Mouse (Mus musculus) gastrocnemius, adult 2 months (tissue): Measurements from ENCODE around the gene Gusb. TPM values are rescaled to one million over a fixed set of nuclear protein-coding genes. Genes with fewer than 3 reads are reported as not detected.

Experiments used
- DNase-seq: peaks from one replicate; pipeline ENCODE4 v3.0.0; 2022
- H3K27ac ChIP-seq: fragments of 200-600 bp; 2 replicates; pipeline ENCODE4 v1.8.1; 2022; ENCODE audit warnings: mild to moderate bottlenecking
- H3K4me3 ChIP-seq: fragments of 200-600 bp; 2 replicates; pipeline ENCODE4 v1.8.1; 2022; ENCODE audit warnings: mild to moderate bottlenecking, moderate library complexity
- CTCF ChIP-seq: fragments of 200-600 bp; IDR thresholded peaks from 2 replicates; pipeline ENCODE4 v1.8.1; 2022; ENCODE audit warnings: antibody characterized with exemption, mild to moderate bottlenecking, moderate library complexity
- intact Hi-C: fragments of 180-260 bp; cut with DNase I; formaldehyde crosslinking; loops from one replicate; pipeline ENCODE4 v1.15.1; 2025
- total RNA-seq, 2 experiments: library from RNA; stranded (reverse); gene quantifications; 2 replicates each; pipeline ENCODE4 v1.2.3; 2021

Gene Gusb
- total RNA-seq, 2 experiments from 2014 or later = 5.6 to 8.3 TPM

GRCm38 (mm10) chr5:130021361-130021966 is 18.6 kb upstream of the Gusb start:
- TF ChIP-seq CTCF = no peak
- intact Hi-C loops = loop anchor here (5.0 kb wide), 1 partner anchor 116 kb away; no protein-coding TSS in a partner anchor
- DNase-seq = no peak
- H3K4me3 ChIP-seq = no peak overlapping the region
- H3K27ac ChIP-seq = no peak overlapping the region

GRCm38 (mm10) chr5:130019461-130019860 is 16.6 kb upstream of the Gusb start:
- Histone ChIP-seq H3K4me3 (no peak overlapping the region), H3K27ac (no peak overlapping the region)
- intact Hi-C loops = no loop called here
- no peak for DNase-seq
- TF ChIP-seq CTCF = no peak

DNA sequence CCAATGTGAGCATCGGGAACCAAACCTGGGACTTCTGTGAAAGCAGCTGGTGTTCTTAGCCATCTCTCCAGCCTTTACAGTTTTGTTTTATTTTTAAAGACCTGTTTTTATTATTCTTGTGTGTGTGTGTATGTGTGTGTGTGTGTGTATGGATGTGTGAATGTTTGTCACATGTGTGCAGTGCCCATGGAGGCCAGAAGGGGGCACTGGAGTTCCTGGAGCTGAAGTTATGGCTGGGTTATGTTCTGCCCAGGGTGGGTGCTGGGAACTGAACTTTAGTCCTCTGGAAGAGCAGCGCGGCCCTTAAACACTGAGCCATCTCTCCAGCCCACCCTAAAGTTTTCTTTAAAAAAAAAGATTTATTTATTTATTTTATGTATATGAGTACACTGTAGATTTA is 12.3 kb upstream of the Gusb start:
- no peak overlapping the region for H3K27ac ChIP-seq
- TF ChIP-seq CTCF = 0 out of 2 replicates have a peak, but pooled peaks have one; percentile 1
- intact Hi-C loops = no loop called here
- H3K4me3 ChIP-seq = no peak overlapping the region
- DNase-seq = no peak

GRCm38 (mm10) chr5:130010961-130011360 is 8.1 kb upstream of the Gusb start:
- intact Hi-C loops = no loop called here
- no peak for DNase-seq
- Histone ChIP-seq H3K4me3 (no peak overlapping the region), H3K27ac (no peak overlapping the region)
- peak; percentile 58 for TF ChIP-seq CTCF

GRCm38 (mm10) chr5:130009784-130010183 is 6.9 kb upstream of the Gusb start:
- DNase-seq = no peak
- no peak for TF ChIP-seq CTCF
- no peak overlapping the region for H3K27ac ChIP-seq
- intact Hi-C loops = no loop called here
- no peak overlapping the region for H3K4me3 ChIP-seq

GRCm38 (mm10) chr5:130008034-130008590 is 5.3 kb upstream of the Gusb start:
- TF ChIP-seq CTCF = no peak
- Histone ChIP-seq H3K27ac (no peak overlapping the region), H3K4me3 (no peak overlapping the region)
- intact Hi-C loops = no loop called here
- no peak for DNase-seq

DNA sequence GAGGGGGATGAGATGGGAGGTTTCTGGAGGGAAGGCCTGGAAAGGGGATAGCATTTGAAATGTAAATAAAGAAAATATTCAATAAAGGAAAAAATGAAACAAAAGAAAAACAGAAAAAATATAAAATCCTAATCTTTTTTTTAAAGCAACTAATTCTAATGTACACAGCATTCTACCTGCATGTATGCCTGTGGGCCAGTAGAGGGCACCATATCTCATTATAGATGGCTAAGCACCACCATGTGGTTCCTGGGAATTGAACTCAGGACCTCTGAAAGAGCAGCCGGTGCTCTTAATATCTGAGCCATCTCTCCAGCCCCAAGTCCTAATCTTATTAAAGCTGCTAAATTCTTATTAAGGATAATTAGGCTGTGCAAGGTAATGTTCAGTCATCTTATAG is 4.5 kb upstream of the Gusb start:
- Histone ChIP-seq H3K4me3 (no peak overlapping the region), H3K27ac (no peak overlapping the region)

GRCm38 (mm10) chr5:130003229-130003628 is 380 bp upstream of the Gusb start:
- DNase-seq = no peak
- intact Hi-C loops = loop anchor here (5.0 kb wide), 1 partner anchor 96 kb away; the partner anchor contains the start of gene Nupr1l
- TF ChIP-seq CTCF = no peak
- H3K4me3 ChIP-seq = peak overlapping the region; percentile 88
- peak overlapping the region; percentile 89 for H3K27ac ChIP-seq

More for the DNA sequence above, 4.5 kb upstream of the Gusb start:
- peak; percentile 69 for TF ChIP-seq CTCF
- no peak for DNase-seq
- intact Hi-C loops = no loop called here

GRCm38 (mm10) chr5:130001356-130001987 is 1.4 kb downstream of the Gusb start:
- no peak for DNase-seq
- peak overlapping the region; percentile 88 for H3K4me3 ChIP-seq
- TF ChIP-seq CTCF = no peak
- intact Hi-C loops = loop anchor here (5.0 kb wide), 1 partner anchor 94 kb away; the partner anchor contains the start of gene Nupr1l
- peak overlapping the region; percentile 89; the same call in 1 of the 2 replicates for H3K27ac ChIP-seq

GRCm38 (mm10) chr5:130000735-130001134 is 2.1 kb downstream of the Gusb start:
- TF ChIP-seq CTCF = no peak
- Histone ChIP-seq H3K4me3 (no peak overlapping the region), H3K27ac (0 out of 2 replicates have a peak overlapping the region, but pooled peaks have one; percentile 20)
- peak; percentile 45 for DNase-seq
- intact Hi-C loops = loop anchor here (5.0 kb wide), 1 partner anchor 93 kb away; the partner anchor contains the start of gene Nupr1l

DNA sequence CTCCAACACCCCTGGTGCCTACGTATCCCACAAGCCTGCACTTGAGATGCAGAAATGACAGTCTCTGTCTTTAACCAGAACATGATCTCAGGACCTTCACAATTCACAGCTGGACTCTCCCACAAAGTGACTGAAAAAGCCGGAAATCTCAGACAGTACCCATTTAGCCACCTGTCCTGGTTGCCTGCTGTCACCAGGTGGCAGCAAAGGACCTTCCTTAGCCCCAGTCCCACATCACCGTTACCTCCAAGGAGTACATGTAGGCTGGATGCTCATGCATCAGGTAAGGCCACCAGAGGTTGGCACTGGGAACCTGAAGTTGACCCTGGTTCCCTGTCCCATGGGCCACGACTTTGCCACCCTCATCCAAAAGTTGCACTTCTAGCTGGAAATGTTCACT is 3.8 kb downstream of the Gusb start:
- Histone ChIP-seq H3K4me3 (no peak overlapping the region), H3K27ac (no peak overlapping the region)
- peak; percentile 80 for TF ChIP-seq CTCF
- intact Hi-C loops = loop anchor here (5.0 kb wide), 1 partner anchor 38 kb away; no protein-coding TSS in a partner anchor
- peak; percentile 57 for DNase-seq

DNA sequence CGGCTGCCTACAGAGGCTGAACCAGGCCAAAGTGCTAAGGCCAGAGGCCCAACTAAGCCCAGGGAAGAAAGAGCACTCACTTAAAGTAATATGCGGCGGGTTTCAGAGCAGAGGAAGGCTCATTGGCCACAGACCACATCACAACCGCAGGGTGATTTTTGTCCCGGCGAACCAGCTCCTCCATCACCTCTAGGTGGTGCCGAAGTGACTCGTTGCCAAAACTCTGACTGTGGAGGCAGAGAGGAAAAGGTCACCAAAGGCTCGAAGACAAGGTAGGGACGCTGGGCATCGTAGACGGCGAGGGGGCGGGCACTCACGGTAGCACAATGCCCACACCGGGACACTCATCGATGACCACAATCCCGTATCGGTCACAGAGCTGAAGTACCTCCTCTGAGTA is 5.1 kb downstream of the Gusb start:
- no peak for TF ChIP-seq CTCF
- intact Hi-C loops = loop anchor here (5.0 kb wide), 1 partner anchor 40 kb away; no protein-coding TSS in a partner anchor
- Histone ChIP-seq H3K4me3 (no peak overlapping the region), H3K27ac (no peak overlapping the region)
- no peak for DNase-seq

DNA sequence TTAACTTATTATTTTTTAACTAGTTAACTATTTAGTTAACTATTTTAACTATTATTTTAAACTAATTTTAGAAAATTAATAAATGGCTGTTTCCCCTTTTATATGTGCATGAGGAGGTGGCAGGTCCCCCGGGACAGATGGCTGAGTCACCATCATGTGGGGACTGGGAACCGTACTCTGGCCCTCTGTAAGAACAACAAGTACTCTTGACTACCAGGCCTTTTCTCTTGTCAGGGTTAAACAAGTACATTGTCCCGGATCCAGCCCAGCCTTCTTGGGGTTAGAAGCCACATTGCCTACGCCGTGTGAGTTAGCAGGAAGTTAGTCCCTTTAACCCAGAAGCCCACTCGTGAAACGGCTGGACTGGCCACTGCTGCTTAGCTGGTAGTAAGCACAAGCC is 7.9 kb downstream of the Gusb start:
- TF ChIP-seq CTCF = no peak
- DNase-seq = no peak
- intact Hi-C loops = loop anchor here (5.0 kb wide), 1 partner anchor 42 kb away; no protein-coding TSS in a partner anchor
- Histone ChIP-seq H3K4me3 (no peak overlapping the region), H3K27ac (no peak overlapping the region)
